Mouse (Mus musculus): ENCODE results near the gene Mettl16. TPM values are rescaled to one million over a fixed set of nuclear protein-coding genes. Genes with fewer than 3 reads are reported as not detected.
A peak's percentile ranks its signal among the peaks of the same experiment; 100 is the strongest.

Gene Mettl16
- polyA plus RNA-seq (2012; rRNA removed) = 2.9 and 3.2 TPM in 2 replicates

DNA sequence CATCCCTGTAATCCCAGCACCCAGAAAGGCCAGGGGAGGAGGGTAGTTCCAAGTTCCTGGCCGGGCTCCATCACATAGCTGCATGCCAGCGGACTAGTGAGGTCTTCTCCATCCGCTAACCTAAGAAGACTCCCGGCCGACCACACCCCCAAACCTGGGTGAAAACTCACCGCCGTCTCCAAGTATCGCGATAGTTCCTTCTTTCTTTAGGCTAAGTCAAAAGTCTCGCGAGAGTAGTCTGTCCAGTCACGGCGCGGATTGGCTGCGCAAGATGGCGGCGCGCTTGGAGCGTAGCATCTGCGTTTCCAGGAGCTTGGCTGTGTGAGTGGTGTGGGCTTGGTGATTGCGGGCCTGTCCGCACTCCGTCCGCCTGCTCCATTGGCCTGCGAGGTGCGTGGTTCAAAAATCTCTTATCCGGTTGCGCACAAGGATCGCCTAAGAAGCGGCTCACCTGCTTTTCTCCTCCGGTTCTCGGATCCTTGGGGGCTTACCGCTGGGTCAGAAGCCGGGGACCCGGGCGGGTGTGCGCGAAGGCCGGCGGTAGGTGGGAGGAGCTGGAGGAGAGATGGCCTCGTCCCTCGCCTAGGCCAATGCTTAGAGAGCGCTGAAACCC is at the start of gene Mettl16:
Gene Mettl16 (plus strand): TSS at position 236 of the 613 bp plus-strand sequence.
- WGBS = under 1% methylated on average over 43 of the region's 43 CpGs
- DNase-seq (ENCODE audit: low read depth, low spot score) = peak; percentile 89

- DNase-seq (ENCODE audit: low read depth, low spot score) = no peak
- 42% methylated on average over 2 of the region's 2 CpGs for WGBS
These were observed 49.5 kb upstream of the Mettl16 start for GRCm38 (mm10) chr11:74721141-74721540.

GRCm38 (mm10) chr11:74721971-74722370 is 48.7 kb upstream of the Mettl16 start:
- 18% methylated on average over 3 of the region's 3 CpGs for WGBS
- DNase-seq (ENCODE audit: low read depth, low spot score) = no peak

GRCm38 (mm10) chr11:74723357-74724234 is 47.0 kb upstream of the Mettl16 start:
- peak; percentile 66 for DNase-seq (ENCODE audit: low read depth, low spot score)
- WGBS = under 1% methylated on average over 54 of the region's 75 CpGs

DNA sequence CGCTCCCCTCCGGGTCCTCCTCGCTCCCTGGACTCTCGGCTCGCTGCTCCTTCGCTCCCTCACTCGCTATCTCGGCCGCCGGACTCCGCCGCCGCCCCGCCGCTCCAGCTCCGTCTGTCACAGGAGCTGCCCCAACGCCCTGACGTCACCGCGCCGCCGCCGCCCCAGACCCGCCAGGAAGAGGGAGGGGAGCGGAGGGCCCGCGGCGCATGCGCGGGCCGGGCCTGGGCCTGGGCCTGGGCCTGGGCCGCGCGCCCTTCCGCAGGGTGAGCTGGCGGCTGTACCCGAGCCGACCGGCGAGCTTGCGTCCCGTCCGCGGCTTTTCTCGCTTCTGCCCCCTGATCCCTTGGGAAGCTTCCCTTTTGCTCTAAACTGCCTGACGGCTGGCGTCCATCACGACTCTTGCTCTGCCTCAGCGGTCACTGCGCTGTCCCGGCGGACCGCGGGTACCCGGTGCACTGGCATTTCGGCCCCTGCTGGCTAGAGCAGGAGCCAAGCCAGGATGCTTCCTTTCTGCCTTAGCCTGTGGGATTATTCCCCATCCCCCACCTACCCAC is 46.3 kb upstream of the Mettl16 start, which contains the start of gene Pafah1b1:
Gene Pafah1b1 (minus strand): TSS at position 436 of the 557 bp plus-strand sequence.
- peak; percentile 65 for DNase-seq (ENCODE audit: low read depth, low spot score)

GRCm38 (mm10) chr11:74725181-74725580 is 45.4 kb upstream of the Mettl16 start:
- DNase-seq (ENCODE audit: low read depth, low spot score) = no peak
- WGBS = 69% methylated on average over 5 of the region's 5 CpGs

More for the DNA sequence above, 46.3 kb upstream of the Mettl16 start, which contains the start of gene Pafah1b1:
- WGBS = under 1% methylated on average over 51 of the region's 56 CpGs

DNA sequence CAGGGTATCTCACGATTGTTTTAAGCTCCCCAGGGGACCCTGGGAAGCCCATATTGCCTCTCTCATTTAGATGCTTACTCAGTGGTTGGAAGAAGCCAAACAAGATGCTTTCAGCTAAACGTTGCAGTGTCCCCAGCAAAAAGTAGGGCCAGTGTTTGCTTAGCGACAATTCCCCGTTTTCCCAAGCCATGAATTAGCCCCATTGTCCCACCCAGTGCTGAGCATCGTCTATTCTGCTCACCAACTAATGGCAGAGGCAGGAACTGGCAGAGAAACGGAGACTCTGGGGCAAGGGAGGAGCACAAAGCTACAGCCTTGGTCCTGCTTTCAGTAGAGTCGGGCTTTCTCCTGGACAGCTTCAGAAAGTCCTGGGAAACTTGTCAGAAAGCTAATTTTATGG is 35.7 kb upstream of the Mettl16 start:
- 16% methylated on average over 7 of the region's 7 CpGs for WGBS
- DNase-seq (ENCODE audit: low read depth, low spot score) = no peak

- DNase-seq (ENCODE audit: low read depth, low spot score) = no peak
- WGBS = 60% methylated on average over 3 of the region's 3 CpGs
These were observed 32.8 kb upstream of the Mettl16 start for GRCm38 (mm10) chr11:74737861-74738260.

GRCm38 (mm10) chr11:74748022-74748421 is 22.6 kb upstream of the Mettl16 start:
- 66% methylated on average over 4 of the region's 4 CpGs for WGBS
- DNase-seq (ENCODE audit: low read depth, low spot score) = no peak

GRCm38 (mm10) chr11:74749241-74749640 is 21.4 kb upstream of the Mettl16 start:
- WGBS = 90% methylated on average over 13 of the region's 13 CpGs

GRCm38 (mm10) chr11:74750662-74751351 is 19.8 kb upstream of the Mettl16 start:
- no peak for DNase-seq (ENCODE audit: low read depth, low spot score)
- WGBS = 49% methylated on average over 7 of the region's 7 CpGs

More at GRCm38 (mm10) chr11:74749241-74749640, 21.4 kb upstream of the Mettl16 start:
- no peak for DNase-seq (ENCODE audit: low read depth, low spot score)

DNA sequence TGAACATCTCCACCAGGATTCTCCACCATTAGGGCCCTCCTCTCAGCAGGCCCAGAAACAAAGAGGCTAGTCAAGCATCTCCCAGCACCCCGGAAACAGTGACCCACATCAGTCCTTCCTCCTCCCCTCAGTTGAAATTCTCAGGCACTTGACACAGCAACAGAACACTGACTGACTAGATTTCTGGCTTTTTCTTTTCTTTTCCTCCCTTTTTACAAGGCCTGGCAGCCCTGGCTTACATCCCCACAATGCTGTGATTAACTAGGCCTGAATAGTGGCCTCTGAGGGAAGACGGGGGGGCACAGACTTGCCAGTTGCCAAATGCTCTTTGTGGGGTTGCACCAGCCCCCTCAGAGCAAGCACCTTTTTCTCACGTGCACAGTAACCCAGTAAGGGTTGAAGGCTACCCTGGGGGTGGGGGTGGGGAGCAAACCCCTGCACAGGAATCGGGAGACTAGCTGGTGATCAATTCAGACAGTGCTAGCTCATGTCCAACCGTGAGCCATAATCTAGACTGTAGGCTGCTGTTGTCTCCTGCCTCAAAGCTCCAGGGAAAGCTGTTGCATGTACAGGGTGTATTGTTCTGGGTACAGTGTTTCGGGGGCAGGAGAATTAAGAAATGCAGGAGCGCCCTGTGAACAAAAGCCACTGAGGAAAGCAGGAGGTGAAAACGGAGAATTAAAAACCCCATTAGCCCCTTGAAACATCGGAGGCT is 19.1 kb upstream of the Mettl16 start:
- no peak for DNase-seq (ENCODE audit: low read depth, low spot score)
- WGBS = 86% methylated on average over 9 of the region's 9 CpGs

DNA sequence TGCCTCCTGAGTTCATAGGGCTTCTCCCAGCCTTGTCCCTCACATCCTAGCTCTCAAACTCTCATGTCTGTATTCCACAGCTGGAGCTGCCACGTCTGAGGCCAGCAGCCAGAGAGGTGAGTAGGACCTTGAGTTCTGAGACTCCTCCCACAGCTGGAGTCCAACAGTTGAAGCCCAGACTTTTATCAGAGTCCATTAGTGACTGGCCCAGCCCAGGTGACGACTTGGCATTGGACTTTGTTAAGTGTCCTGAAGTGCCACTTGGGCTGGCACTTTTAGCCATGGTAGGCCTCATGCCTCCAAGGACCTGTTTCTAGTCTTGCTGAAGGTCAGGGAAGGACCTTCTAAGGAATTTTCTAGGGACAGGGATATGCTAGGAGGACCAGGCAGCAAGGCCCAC is 14.0 kb upstream of the Mettl16 start:
- no peak for DNase-seq (ENCODE audit: low read depth, low spot score)
- WGBS = 39% methylated on average over 2 of the region's 2 CpGs

GRCm38 (mm10) chr11:74761011-74761705 is 9.5 kb upstream of the Mettl16 start:
- no peak for DNase-seq (ENCODE audit: low read depth, low spot score)
- WGBS = 50% methylated on average over 12 of the region's 12 CpGs

DNA sequence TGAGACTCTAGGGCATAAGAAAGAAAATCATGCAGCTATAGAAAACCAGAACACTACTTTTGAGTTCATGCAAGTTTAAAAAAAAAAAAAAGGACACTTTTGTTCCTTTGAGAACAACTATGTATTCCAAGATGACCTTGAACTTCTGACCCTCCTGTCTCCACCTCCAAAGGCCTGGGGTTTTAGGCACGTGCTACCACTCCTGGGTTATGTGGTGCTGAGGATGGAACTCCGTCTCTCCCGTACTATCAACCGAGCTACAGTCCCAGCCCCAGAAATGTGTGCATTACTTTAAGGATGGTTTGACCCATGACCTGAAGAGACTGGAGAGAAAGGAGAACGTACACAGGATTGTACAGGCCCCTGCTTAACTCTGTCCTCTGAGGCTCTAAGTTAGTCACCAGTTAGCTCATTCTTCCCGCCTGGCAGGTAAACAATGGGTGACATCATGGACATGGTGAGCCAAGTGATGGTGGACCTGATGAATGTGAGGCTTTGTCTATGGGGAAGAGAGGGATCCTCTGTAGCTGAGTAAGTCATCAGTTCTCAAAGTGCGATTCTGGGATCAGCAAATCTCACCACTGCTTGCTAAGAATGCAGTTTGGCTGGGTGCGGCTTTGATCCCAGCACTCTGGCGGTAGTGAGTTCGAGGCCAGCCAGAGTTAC is 6.5 kb upstream of the Mettl16 start:
- no peak for DNase-seq (ENCODE audit: low read depth, low spot score)
- WGBS = 61% methylated on average over 10 of the region's 10 CpGs

DNA sequence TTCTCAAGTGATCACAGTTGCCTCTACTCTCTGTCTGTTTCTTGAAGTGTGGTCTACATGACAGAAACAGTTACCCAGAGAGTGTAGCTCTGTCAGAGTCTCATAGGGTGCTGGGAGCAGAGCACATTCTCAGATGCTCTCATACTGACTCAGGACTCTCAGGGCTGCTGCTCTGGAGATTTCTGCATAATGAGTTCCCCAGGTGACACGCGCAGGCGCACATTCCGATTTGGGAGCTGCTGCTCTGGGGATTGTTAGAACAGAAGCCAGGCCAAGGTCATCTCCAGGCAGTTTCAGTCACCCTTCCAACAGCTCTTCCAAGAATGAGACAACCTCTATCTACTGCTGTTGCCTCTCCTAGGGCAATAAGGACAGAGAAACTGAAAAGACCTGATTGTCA is 3.2 kb upstream of the Mettl16 start:
- DNase-seq (ENCODE audit: low read depth, low spot score) = no peak
- WGBS = 93% methylated on average over 4 of the region's 4 CpGs

- no peak for DNase-seq (ENCODE audit: low read depth, low spot score)
- 40% methylated on average over 6 of the region's 6 CpGs for WGBS
These were observed 2.6 kb upstream of the Mettl16 start for GRCm38 (mm10) chr11:74768045-74768444.

DNA sequence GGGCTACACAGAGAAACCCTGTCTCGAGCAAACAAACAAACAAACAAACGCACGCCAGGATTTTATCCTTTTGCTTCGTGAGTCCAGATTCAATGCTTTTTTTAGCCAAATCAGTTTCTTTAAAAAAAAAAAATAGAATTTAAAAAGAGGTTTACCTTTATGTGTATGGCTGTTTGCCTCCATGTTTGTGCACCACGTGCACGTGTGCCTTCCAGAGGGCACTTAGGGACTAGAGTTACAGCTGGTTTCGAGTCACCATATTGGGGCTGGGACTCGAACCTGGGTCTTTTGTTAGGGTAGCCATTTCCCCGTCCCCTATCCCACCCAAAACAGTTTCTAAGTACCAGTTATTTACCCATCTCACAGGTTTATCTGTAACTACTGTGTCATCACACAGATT is 593 bp upstream of the Mettl16 start:
- no peak for DNase-seq (ENCODE audit: low read depth, low spot score)
- 80% methylated on average over 9 of the region's 9 CpGs for WGBS
